Mouse (Mus musculus): Measurements from ENCODE around the gene Tas2r102. TPM values are rescaled to one million over a fixed set of nuclear protein-coding genes. Genes with fewer than 3 reads are reported as not detected.

Gene Tas2r102
- polyA plus RNA-seq (2012; fragmentation: generic; extraction: Trizol) = not detected
- long read RNA-seq, experiment 1 = 0 reads
- long read RNA-seq, experiment 2 = 0 reads

DNA sequence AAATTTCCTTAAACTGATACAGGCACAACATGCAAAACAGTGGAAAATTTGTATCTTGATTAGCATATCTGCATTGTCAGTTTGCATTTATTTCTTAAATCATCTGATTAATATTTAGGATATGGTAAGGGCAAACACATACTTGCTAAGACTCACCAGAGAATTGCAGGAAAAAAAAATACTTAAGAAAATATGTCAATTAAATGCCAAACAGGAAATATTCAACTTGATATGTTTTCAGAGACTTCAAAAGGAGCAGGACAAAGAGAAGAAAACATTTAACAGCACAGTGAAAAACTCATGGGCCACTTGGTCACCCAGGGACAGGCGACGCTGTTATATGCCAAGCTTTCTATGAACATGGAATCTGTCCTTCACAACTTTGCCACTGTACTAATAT lies at the start of gene Tas2r102:
Tas2r102 (plus strand) TSS at position 301 of the 400 bp plus-strand sequence.
- no peaks in the 10 kb centered on the region for H3K36me3 ChIP-seq (ENCODE audit: control insufficient read depth, insufficient read depth)
- TF ChIP-seq USF1 (IDR thresholded peaks at IDR 0.05; ENCODE audit: low read depth) (no peak), FOSL1 (IDR thresholded peaks at IDR 0.05; ENCODE audit: insufficient read depth, low read length, poor library complexity, severe bottlenecking) (no peak), MYOG (IDR thresholded peaks at IDR 0.05; ENCODE audit: control insufficient read depth, extremely low read depth, insufficient read length) (no peak), CEBPB (IDR thresholded peaks at IDR 0.05; ENCODE audit: low read depth) (no peak), MYOD1 (IDR thresholded peaks at IDR 0.05; ENCODE audit: control insufficient read depth, insufficient read length, low read depth) (no peak), MAX (IDR thresholded peaks at IDR 0.05) (no peak), CTCF (IDR thresholded peaks at IDR 0.05; ENCODE audit: control insufficient read depth, insufficient read depth, insufficient read length) (no peak)
- H3K79me2 ChIP-seq (ENCODE audit: control insufficient read depth, insufficient read depth) = no peaks in the 10 kb centered on the region
- H3K79me3 ChIP-seq (ENCODE audit: low read depth) = no peaks in the 10 kb centered on the region
- H3K27me3 ChIP-seq (ENCODE audit: control insufficient read depth, insufficient read depth, insufficient read length) = no peaks in the 10 kb centered on the region
- no peak within 1 kb of the TSS for H3K4me3 ChIP-seq (ENCODE audit: insufficient read depth, poor library complexity, severe bottlenecking)
- no peak within 1 kb of the TSS for H3ac ChIP-seq (ENCODE audit: control insufficient read depth, insufficient read length, low read depth)

DNA sequence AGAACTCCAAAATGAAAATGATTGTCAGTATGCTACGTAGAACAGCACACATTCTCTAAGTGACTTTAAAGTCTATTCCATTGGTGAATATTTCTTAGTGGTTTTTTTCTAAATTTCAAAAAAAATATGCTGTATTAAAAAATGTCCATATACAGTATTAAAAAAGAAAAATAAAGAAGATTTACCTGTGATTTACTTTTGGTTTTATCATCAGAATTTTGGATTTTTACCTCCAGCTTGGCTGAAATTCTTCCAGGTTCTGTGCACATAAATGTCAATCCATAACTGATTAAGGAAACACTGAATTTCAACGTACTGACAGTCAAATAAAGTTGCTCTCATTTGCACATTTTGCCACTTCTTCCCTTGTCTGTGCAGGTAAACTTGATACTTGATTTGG lies 24.0 kb upstream of the Tas2r102 start, which contains the start of gene Tas2r115:
Tas2r115 (minus strand) TSS at position 101 of the 400 bp plus-strand sequence.
- H3K4me3 ChIP-seq (ENCODE audit: insufficient read depth, poor library complexity, severe bottlenecking) = no peak within 1 kb of the TSS
- no peak within 1 kb of the TSS for H3ac ChIP-seq (ENCODE audit: control insufficient read depth, insufficient read length, low read depth)
- no peaks in the 10 kb centered on the region for H3K79me3 ChIP-seq (ENCODE audit: low read depth)
- no peaks in the 10 kb centered on the region for H3K79me2 ChIP-seq (ENCODE audit: control insufficient read depth, insufficient read depth)
- H3K36me3 ChIP-seq (ENCODE audit: control insufficient read depth, insufficient read depth) = no peaks in the 10 kb centered on the region
- TF ChIP-seq MYOD1 (IDR thresholded peaks at IDR 0.05; ENCODE audit: control insufficient read depth, insufficient read length, low read depth) = no peak
- no peak for TF ChIP-seq FOSL1 (IDR thresholded peaks at IDR 0.05; ENCODE audit: insufficient read depth, low read length, poor library complexity, severe bottlenecking)
- no peak for TF ChIP-seq MYOG (IDR thresholded peaks at IDR 0.05; ENCODE audit: control insufficient read depth, extremely low read depth, insufficient read length)
- no peak for TF ChIP-seq CTCF (IDR thresholded peaks at IDR 0.05; ENCODE audit: control insufficient read depth, insufficient read depth, insufficient read length)
- TF ChIP-seq MAX (IDR thresholded peaks at IDR 0.05) = no peak
- no peak for TF ChIP-seq CEBPB (IDR thresholded peaks at IDR 0.05; ENCODE audit: low read depth)
- no peak for TF ChIP-seq USF1 (IDR thresholded peaks at IDR 0.05; ENCODE audit: low read depth)
- H3K27me3 ChIP-seq (ENCODE audit: control insufficient read depth, insufficient read depth, insufficient read length) = no peaks in the 10 kb centered on the region

GRCm38 (mm10) chr6:132750206-132750605 lies 11.7 kb upstream of the Tas2r102 start:
- H3K79me2 ChIP-seq (ENCODE audit: control insufficient read depth, insufficient read depth) = no peaks in the 10 kb centered on the region
- H3K4me3 ChIP-seq (ENCODE audit: insufficient read depth, poor library complexity, severe bottlenecking) = no peak overlapping the region
- H3K36me3 ChIP-seq (ENCODE audit: control insufficient read depth, insufficient read depth) = no peaks in the 10 kb centered on the region
- no peaks in the 10 kb centered on the region for H3K27me3 ChIP-seq (ENCODE audit: control insufficient read depth, insufficient read depth, insufficient read length)
- H3K79me3 ChIP-seq (ENCODE audit: low read depth) = no peaks in the 10 kb centered on the region
- H3ac ChIP-seq (ENCODE audit: control insufficient read depth, insufficient read length, low read depth) = no peak overlapping the region
- TF ChIP-seq MAX (IDR thresholded peaks at IDR 0.05) (no peak), FOSL1 (IDR thresholded peaks at IDR 0.05; ENCODE audit: insufficient read depth, low read length, poor library complexity, severe bottlenecking) (peak; percentile 18)

DNA sequence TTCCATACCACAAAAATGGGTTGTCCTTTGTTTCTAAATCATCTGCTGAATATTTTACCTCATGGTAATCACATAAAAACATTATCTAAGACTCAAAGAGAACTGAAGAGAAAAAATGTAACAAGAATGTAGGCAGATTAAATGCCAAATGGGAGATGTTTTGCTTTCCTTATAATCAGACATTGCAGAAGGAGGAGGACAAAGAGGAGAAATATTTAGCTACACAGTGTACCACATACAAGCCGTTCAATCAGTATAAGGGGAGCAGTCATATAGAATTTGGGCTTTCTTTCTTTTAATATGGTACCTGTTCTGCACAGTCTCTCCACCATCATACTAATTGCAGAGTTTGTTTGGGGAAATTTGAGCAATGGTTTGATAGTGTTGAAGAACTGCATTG lies 7.5 kb upstream of the Tas2r102 start, which contains the start of gene Tas2r124:
Tas2r124 (plus strand) TSS at position 301 of the 400 bp plus-strand sequence.
- Histone ChIP-seq H3K4me3 (ENCODE audit: insufficient read depth, poor library complexity, severe bottlenecking) (no peak within 1 kb of the TSS), H3K79me3 (ENCODE audit: low read depth) (no peaks in the 10 kb centered on the region), H3ac (ENCODE audit: control insufficient read depth, insufficient read length, low read depth) (no peak within 1 kb of the TSS), H3K36me3 (ENCODE audit: control insufficient read depth, insufficient read depth) (no peaks in the 10 kb centered on the region), H3K79me2 (ENCODE audit: control insufficient read depth, insufficient read depth) (no peaks in the 10 kb centered on the region), H3K27me3 (ENCODE audit: control insufficient read depth, insufficient read depth, insufficient read length) (no peaks in the 10 kb centered on the region)
- TF ChIP-seq USF1 (IDR thresholded peaks at IDR 0.05; ENCODE audit: low read depth) (no peak), MAX (IDR thresholded peaks at IDR 0.05) (no peak), CTCF (IDR thresholded peaks at IDR 0.05; ENCODE audit: control insufficient read depth, insufficient read depth, insufficient read length) (no peak), CEBPB (IDR thresholded peaks at IDR 0.05; ENCODE audit: low read depth) (no peak), MYOG (IDR thresholded peaks at IDR 0.05; ENCODE audit: control insufficient read depth, extremely low read depth, insufficient read length) (no peak), MYOD1 (IDR thresholded peaks at IDR 0.05; ENCODE audit: control insufficient read depth, insufficient read length, low read depth) (no peak), FOSL1 (IDR thresholded peaks at IDR 0.05; ENCODE audit: insufficient read depth, low read length, poor library complexity, severe bottlenecking) (no peak)

DNA sequence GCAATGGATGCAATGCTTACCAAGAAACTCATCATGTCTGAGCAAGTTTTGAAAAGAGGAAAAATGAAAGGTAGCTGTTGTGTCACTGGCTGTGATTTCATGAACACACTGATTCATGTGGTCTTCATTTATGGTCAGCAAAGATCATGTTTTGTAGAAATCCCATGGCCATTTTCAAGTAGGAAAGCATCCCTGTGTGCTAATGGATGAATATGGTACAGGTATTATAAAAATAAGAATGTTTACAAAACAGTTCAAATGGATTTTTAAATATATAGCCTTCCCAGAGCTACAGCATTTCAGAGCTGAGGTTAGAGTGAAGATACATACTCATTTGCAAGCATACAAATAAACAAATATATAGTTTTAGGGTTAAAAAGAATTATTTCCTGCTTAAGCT lies 16.1 kb downstream of the Tas2r102 start, which contains the start of gene Tas2r136:
Tas2r136 (minus strand) TSS at position 101 of the 400 bp plus-strand sequence.
- H3K27me3 ChIP-seq (ENCODE audit: control insufficient read depth, insufficient read depth, insufficient read length) = no peaks in the 10 kb centered on the region
- H3K36me3 ChIP-seq (ENCODE audit: control insufficient read depth, insufficient read depth) = no peaks in the 10 kb centered on the region
- H3ac ChIP-seq (ENCODE audit: control insufficient read depth, insufficient read length, low read depth) = no peak within 1 kb of the TSS
- no peaks in the 10 kb centered on the region for H3K79me3 ChIP-seq (ENCODE audit: low read depth)
- no peaks in the 10 kb centered on the region for H3K79me2 ChIP-seq (ENCODE audit: control insufficient read depth, insufficient read depth)
- no peak within 1 kb of the TSS for H3K4me3 ChIP-seq (ENCODE audit: insufficient read depth, poor library complexity, severe bottlenecking)
- no peak for TF ChIP-seq FOSL1 (IDR thresholded peaks at IDR 0.05; ENCODE audit: insufficient read depth, low read length, poor library complexity, severe bottlenecking)
- TF ChIP-seq USF1 (IDR thresholded peaks at IDR 0.05; ENCODE audit: low read depth) = no peak
- no peak for TF ChIP-seq CTCF (IDR thresholded peaks at IDR 0.05; ENCODE audit: control insufficient read depth, insufficient read depth, insufficient read length)
- TF ChIP-seq MYOG (IDR thresholded peaks at IDR 0.05; ENCODE audit: control insufficient read depth, extremely low read depth, insufficient read length) = no peak
- TF ChIP-seq MYOD1 (IDR thresholded peaks at IDR 0.05; ENCODE audit: control insufficient read depth, insufficient read length, low read depth) = no peak
- TF ChIP-seq MAX (IDR thresholded peaks at IDR 0.05) = no peak
- no peak for TF ChIP-seq CEBPB (IDR thresholded peaks at IDR 0.05; ENCODE audit: low read depth)

GRCm38 (mm10) chr6:132795393-132795792 lies 33.5 kb downstream of the Tas2r102 start:
- TF ChIP-seq MAX (IDR thresholded peaks at IDR 0.05) (no peak), MYOG (IDR thresholded peaks at IDR 0.05; ENCODE audit: control insufficient read depth, extremely low read depth, insufficient read length) (no peak), FOSL1 (IDR thresholded peaks at IDR 0.05; ENCODE audit: insufficient read depth, low read length, poor library complexity, severe bottlenecking) (no peak), CEBPB (IDR thresholded peaks at IDR 0.05; ENCODE audit: low read depth) (no peak), MYOD1 (IDR thresholded peaks at IDR 0.05; ENCODE audit: control insufficient read depth, insufficient read length, low read depth) (no peak), CTCF (IDR thresholded peaks at IDR 0.05; ENCODE audit: control insufficient read depth, insufficient read depth, insufficient read length) (no peak), USF1 (IDR thresholded peaks at IDR 0.05; ENCODE audit: low read depth) (no peak)
- Histone ChIP-seq H3K4me3 (ENCODE audit: insufficient read depth, poor library complexity, severe bottlenecking) (no peak overlapping the region), H3K27me3 (ENCODE audit: control insufficient read depth, insufficient read depth, insufficient read length) (no peaks in the 10 kb centered on the region), H3K79me2 (ENCODE audit: control insufficient read depth, insufficient read depth) (no peaks in the 10 kb centered on the region), H3K36me3 (ENCODE audit: control insufficient read depth, insufficient read depth) (no peaks in the 10 kb centered on the region), H3K79me3 (ENCODE audit: low read depth) (no peaks in the 10 kb centered on the region), H3ac (ENCODE audit: control insufficient read depth, insufficient read length, low read depth) (no peak overlapping the region)
